Mouse (Mus musculus): ENCODE results near the gene Ep400. TPM values are rescaled to one million over a fixed set of nuclear protein-coding genes. Genes with fewer than 3 reads are reported as not detected.
A peak's percentile ranks its signal among the peaks of the same experiment; 100 is the strongest.

Ep400 gene
- polyA plus RNA-seq, 1 experiment from 2014 or later = 11.4 TPM

DNA sequence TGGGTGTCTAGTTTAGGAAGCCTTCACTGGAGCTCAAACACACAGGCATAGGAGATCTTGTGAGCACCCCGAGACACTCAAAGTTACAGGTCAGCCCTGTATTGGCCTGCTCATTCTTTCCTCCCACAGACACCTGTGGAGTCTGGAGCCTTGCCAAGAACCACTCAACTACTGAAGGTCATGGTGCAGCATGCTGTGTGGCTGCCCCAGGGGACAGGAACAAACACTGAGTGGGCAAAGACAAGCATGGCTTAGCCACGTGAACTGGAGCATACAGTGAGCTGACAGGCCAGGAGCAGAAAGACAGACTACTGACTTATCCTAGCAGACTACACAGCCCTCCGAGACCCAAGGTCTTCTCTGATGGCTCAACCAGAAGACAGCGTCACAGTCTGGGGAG is 27.2 kb upstream of the Ep400 start:
- TF ChIP-seq EP300 (optimal IDR thresholded peaks at IDR 0.05) = no peak
- no peak for TF ChIP-seq CTCF (IDR thresholded peaks at IDR 0.05; ENCODE audit: low read depth)
- WGBS = 54% methylated on average over 4 of the region's 4 CpGs
- DNase-seq (ENCODE audit: low spot score) (peak; percentile 54), ATAC-seq (ENCODE audit: low FRiP score, low TSS enrichment) (peak; percentile 55; the same call in 1 of the 2 replicates)
- no peak overlapping the region for H3K9ac ChIP-seq (ENCODE audit: low read length)
- H3K4me3 ChIP-seq (ENCODE audit: low read depth, low read length) = no peak overlapping the region
- no peak overlapping the region for H3K4me2 ChIP-seq (replicated peaks; ENCODE audit: low read depth)
- H3K36me3 ChIP-seq (ENCODE audit: control insufficient read depth, insufficient read depth, low read length) = peaks cover 46% of the 10 kb centered on the region
- H3K27ac ChIP-seq (replicated peaks) = no peak overlapping the region
- no peaks in the 10 kb centered on the region for H3K27me3 ChIP-seq (ENCODE audit: control insufficient read depth, insufficient read depth, low read length)
- no peaks in the 10 kb centered on the region for H3K9me3 ChIP-seq (ENCODE audit: control insufficient read depth, low read length)
- no peaks in the 10 kb centered on the region; the same call in 1 of the 2 replicates for H3K4me1 ChIP-seq (replicated peaks; ENCODE audit: control insufficient read depth, insufficient read depth)

- Histone ChIP-seq H3K9me3 (ENCODE audit: control insufficient read depth, low read length) (no peaks in the 10 kb centered on the region), H3K9ac (ENCODE audit: low read length) (no peak overlapping the region), H3K4me1 (replicated peaks; ENCODE audit: control insufficient read depth, insufficient read depth) (no peaks in the 10 kb centered on the region), H3K27me3 (ENCODE audit: control insufficient read depth, insufficient read depth, low read length) (no peaks in the 10 kb centered on the region), H3K27ac (replicated peaks) (no peak overlapping the region), H3K36me3 (ENCODE audit: control insufficient read depth, insufficient read depth, low read length) (peaks cover 53% of the 10 kb centered on the region), H3K4me2 (replicated peaks; ENCODE audit: low read depth) (no peak overlapping the region), H3K4me3 (ENCODE audit: low read depth, low read length) (no peak overlapping the region)
- no peak for TF ChIP-seq EP300 (optimal IDR thresholded peaks at IDR 0.05)
- no peak for TF ChIP-seq CTCF (IDR thresholded peaks at IDR 0.05; ENCODE audit: low read depth)
- WGBS = 91% methylated on average over 7 of the region's 7 CpGs
- ATAC-seq (ENCODE audit: low FRiP score, low TSS enrichment) = no peak
- no peak for DNase-seq (ENCODE audit: low spot score)
Observed at GRCm38 (mm10) chr5:110794363-110794762, 23.8 kb upstream of the Ep400 start.

- WGBS = 47% methylated on average over 5 of the region's 5 CpGs
- no peak overlapping the region for H3K9ac ChIP-seq (ENCODE audit: low read length)
- H3K27ac ChIP-seq (replicated peaks) = no peak overlapping the region
- no peaks in the 10 kb centered on the region for H3K9me3 ChIP-seq (ENCODE audit: control insufficient read depth, low read length)
- DNase-seq (ENCODE audit: low spot score) (peak; percentile 54), ATAC-seq (ENCODE audit: low FRiP score, low TSS enrichment) (peak; percentile 52)
- H3K4me2 ChIP-seq (replicated peaks; ENCODE audit: low read depth) = no peak overlapping the region
- no peaks in the 10 kb centered on the region for H3K27me3 ChIP-seq (ENCODE audit: control insufficient read depth, insufficient read depth, low read length)
- TF ChIP-seq CTCF (IDR thresholded peaks at IDR 0.05; ENCODE audit: low read depth) = peak; percentile 84
- no peak for TF ChIP-seq EP300 (optimal IDR thresholded peaks at IDR 0.05)
- H3K4me3 ChIP-seq (ENCODE audit: low read depth, low read length) = no peak overlapping the region
- no peaks in the 10 kb centered on the region for H3K4me1 ChIP-seq (replicated peaks; ENCODE audit: control insufficient read depth, insufficient read depth)
- peaks cover 41% of the 10 kb centered on the region for H3K36me3 ChIP-seq (ENCODE audit: control insufficient read depth, insufficient read depth, low read length)
Observed at GRCm38 (mm10) chr5:110788684-110789083, 18.2 kb upstream of the Ep400 start.

GRCm38 (mm10) chr5:110786081-110786835 is 15.7 kb upstream of the Ep400 start:
- Histone ChIP-seq H3K4me1 (replicated peaks; ENCODE audit: control insufficient read depth, insufficient read depth) (no peaks in the 10 kb centered on the region), H3K4me2 (replicated peaks; ENCODE audit: low read depth) (no peak overlapping the region), H3K9me3 (ENCODE audit: control insufficient read depth, low read length) (no peaks in the 10 kb centered on the region), H3K36me3 (ENCODE audit: control insufficient read depth, insufficient read depth, low read length) (peaks cover 26% of the 10 kb centered on the region), H3K27ac (replicated peaks) (no peak overlapping the region), H3K27me3 (ENCODE audit: control insufficient read depth, insufficient read depth, low read length) (no peaks in the 10 kb centered on the region), H3K9ac (ENCODE audit: low read length) (no peak overlapping the region), H3K4me3 (ENCODE audit: low read depth, low read length) (no peak overlapping the region)
- no peak for ATAC-seq (ENCODE audit: low FRiP score, low TSS enrichment)
- DNase-seq (ENCODE audit: low spot score) = no peak
- WGBS = 81% methylated on average over 11 of the region's 11 CpGs
- TF ChIP-seq CTCF (IDR thresholded peaks at IDR 0.05; ENCODE audit: low read depth) (peak; percentile 55), EP300 (optimal IDR thresholded peaks at IDR 0.05) (no peak)

- H3K27me3 ChIP-seq (ENCODE audit: control insufficient read depth, insufficient read depth, low read length) = no peaks in the 10 kb centered on the region
- no peak overlapping the region for H3K9ac ChIP-seq (ENCODE audit: low read length)
- H3K27ac ChIP-seq (replicated peaks) = no peak overlapping the region
- H3K36me3 ChIP-seq (ENCODE audit: control insufficient read depth, insufficient read depth, low read length) = peaks cover 18% of the 10 kb centered on the region
- ATAC-seq (ENCODE audit: low FRiP score, low TSS enrichment) (no peak), DNase-seq (ENCODE audit: low spot score) (no peak)
- no peak for TF ChIP-seq CTCF (IDR thresholded peaks at IDR 0.05; ENCODE audit: low read depth)
- TF ChIP-seq EP300 (optimal IDR thresholded peaks at IDR 0.05) = no peak
- H3K4me2 ChIP-seq (replicated peaks; ENCODE audit: low read depth) = no peak overlapping the region
- no peaks in the 10 kb centered on the region for H3K9me3 ChIP-seq (ENCODE audit: control insufficient read depth, low read length)
- no peak overlapping the region for H3K4me3 ChIP-seq (ENCODE audit: low read depth, low read length)
- 59% methylated on average over 8 of the region's 8 CpGs for WGBS
- 0 out of 2 replicates have a peak, but pooled peaks cover 4% of the 10 kb centered on the region for H3K4me1 ChIP-seq (replicated peaks; ENCODE audit: control insufficient read depth, insufficient read depth)
Observed at GRCm38 (mm10) chr5:110783150-110783549, 12.6 kb upstream of the Ep400 start.

- Histone ChIP-seq H3K4me3 (ENCODE audit: low read depth, low read length) (no peak overlapping the region), H3K4me1 (replicated peaks; ENCODE audit: control insufficient read depth, insufficient read depth) (0 out of 2 replicates have a peak, but pooled peaks cover 4% of the 10 kb centered on the region), H3K4me2 (replicated peaks; ENCODE audit: low read depth) (no peak overlapping the region), H3K9me3 (ENCODE audit: control insufficient read depth, low read length) (no peaks in the 10 kb centered on the region), H3K27me3 (ENCODE audit: control insufficient read depth, insufficient read depth, low read length) (no peaks in the 10 kb centered on the region), H3K9ac (ENCODE audit: low read length) (no peak overlapping the region), H3K27ac (replicated peaks) (no peak overlapping the region), H3K36me3 (ENCODE audit: control insufficient read depth, insufficient read depth, low read length) (peaks cover 11% of the 10 kb centered on the region)
- ATAC-seq (ENCODE audit: low FRiP score, low TSS enrichment) = no peak
- WGBS = 73% methylated on average over 7 of the region's 7 CpGs
- TF ChIP-seq CTCF (IDR thresholded peaks at IDR 0.05; ENCODE audit: low read depth) (no peak), EP300 (optimal IDR thresholded peaks at IDR 0.05) (no peak)
- DNase-seq (ENCODE audit: low spot score) = no peak
Observed at GRCm38 (mm10) chr5:110781529-110782238, 11.2 kb upstream of the Ep400 start.
